Mouse (Mus musculus) heart, postnatal 36 days (tissue): ENCODE data around the gene Nav1. TPM values are rescaled to one million over a fixed set of nuclear protein-coding genes. Genes with fewer than 3 reads are reported as not detected.

Source experiments
- DNase-seq, 2 experiments: peaks; one replicate each; pipeline ENCODE4 v3.0.0; 2021 to 2022
- intact Hi-C: fragments of 180-260 bp; cut with DNase I; formaldehyde crosslinking; loops from one replicate; pipeline ENCODE4 v1.15.1; 2025
- total RNA-seq, 2 experiments: library from RNA; stranded (reverse); gene quantifications; 2 replicates each; pipeline ENCODE4 v1.2.3; 2021

Gene Nav1
- total RNA-seq, 2 experiments from 2014 or later, result 18.6 to 20.8 TPM

DNA sequence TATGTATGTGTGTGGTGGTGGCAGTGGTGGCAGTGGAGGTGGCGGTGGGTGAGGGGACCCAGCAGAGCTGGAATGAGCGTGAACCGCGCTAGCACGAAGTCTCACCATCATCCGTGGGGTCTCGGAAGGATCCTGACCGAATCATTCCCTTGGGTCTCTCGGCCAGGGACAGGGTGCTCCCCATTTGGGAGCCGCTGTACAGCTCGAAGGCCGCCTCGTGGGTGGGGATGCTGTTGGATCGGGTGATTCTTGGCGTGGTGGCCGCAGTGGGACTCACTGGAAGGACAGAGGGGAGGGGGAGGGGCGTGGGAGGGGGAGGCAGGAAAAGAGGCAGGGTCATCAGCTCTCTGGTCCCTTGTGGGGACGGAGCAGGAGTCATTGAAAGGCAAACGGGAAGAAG, 141.4 kb downstream of the Nav1 start:
- no peak for DNase-seq
- intact Hi-C loops, result no loop called here

DNA sequence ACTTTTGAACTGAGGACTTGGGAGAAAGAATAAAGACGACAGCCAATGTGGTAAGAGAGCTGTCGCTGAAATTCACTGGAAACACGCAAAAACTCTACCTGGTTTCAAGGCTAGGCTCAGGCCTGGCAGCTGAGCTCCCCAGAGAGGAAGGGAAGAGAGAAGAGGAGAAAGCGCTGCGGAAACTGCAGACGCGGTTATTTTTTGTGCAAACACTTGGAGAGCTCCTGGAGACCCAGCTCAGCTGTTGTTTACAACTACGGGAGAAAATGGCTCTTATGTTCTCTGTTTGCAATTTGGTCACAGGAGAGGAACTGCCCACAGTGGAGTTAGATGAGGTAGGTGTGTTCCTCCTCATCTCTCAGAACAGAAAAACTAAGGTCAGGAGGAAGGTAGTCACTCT, 144.4 kb downstream of the Nav1 start:
- no peak for DNase-seq
- intact Hi-C loops, result loop anchor here (5.0 kb wide), 1 partner anchor 130 kb away; no protein-coding TSS in a partner anchor

DNA sequence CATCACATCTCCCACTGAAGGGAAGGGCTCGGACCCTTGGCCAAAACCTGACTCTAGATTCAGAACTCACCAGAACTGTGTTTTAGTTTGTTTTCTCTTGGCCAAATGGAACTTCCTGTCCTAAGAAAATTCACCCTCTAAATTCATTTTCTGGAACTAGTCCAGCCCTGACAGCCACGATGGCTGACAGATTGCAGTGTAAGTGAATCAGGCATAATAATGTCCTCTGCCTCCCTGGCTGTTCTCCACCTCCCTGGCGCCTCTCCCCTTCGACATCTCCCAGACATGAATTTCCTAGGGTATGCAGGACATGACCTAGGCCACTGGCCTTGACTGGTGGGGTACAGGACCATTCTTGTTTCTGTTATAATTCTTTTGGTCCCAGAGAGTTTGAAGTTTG, 144.8 kb downstream of the Nav1 start:
- intact Hi-C loops, result loop anchor here (5.0 kb wide), 1 partner anchor 130 kb away; no protein-coding TSS in a partner anchor
- DNase-seq, result peak in 1 of 2 experiments; percentile 53

DNA sequence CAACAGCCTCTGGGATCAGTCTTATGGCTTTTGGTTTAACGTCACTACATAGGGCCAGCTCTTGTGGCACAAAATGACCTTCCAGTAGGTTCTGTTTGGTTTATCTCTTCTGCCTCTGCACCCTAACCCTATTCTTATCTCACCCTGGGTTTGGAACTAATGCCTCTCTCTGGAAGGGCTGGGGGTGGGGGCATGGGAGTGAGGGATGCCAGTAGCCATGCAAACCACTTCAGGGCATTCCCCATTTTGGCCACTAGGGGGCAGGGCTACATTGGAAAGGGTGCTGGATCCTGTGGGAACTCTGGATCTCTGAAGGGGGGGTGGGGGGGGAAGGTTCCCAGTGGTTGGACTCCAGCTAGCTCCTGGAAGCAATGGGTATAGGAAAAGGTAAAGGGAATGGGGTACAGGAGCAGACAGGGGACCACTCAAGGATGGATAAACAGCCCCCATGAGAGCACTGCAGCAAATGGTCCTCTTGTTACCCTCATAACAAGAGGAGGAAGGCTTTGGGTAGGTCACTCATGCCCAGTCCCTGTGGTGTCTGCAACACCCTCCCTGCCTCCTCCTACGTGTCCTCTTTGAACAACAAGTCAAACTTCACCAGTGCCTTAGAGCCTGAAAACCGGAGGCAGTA, 145.9 kb downstream of the Nav1 start:
- peak; percentile 79 to 84 for DNase-seq
- intact Hi-C loops, result loop anchor here (1.0 to 5.0 kb wide), 3 partner anchors 79 to 238 kb away; no protein-coding TSS in a partner anchor

DNA sequence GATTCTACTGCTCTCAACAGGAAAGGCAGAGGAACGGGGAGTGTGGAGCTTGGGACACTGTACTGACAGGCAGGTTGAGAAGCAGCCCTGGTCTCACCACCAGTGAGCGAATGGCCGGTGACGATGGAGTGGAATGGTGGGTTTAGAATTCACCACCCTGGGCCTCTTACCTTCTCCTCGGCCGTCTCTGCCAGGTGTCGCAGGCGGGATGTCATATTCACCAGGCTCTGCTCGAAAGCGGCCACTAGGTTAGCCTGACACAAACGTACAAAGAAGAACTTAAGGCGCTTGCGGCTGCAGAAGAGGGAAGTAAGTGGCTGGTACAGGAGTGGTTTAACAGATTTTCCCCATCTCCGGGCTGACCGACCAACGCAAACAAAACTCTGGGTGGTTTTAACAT, 146.6 kb downstream of the Nav1 start:
- intact Hi-C loops, result loop anchor here (1.0 to 5.0 kb wide), 2 partner anchors 132 to 210 kb away; no protein-coding TSS in a partner anchor
- DNase-seq, result no peak

DNA sequence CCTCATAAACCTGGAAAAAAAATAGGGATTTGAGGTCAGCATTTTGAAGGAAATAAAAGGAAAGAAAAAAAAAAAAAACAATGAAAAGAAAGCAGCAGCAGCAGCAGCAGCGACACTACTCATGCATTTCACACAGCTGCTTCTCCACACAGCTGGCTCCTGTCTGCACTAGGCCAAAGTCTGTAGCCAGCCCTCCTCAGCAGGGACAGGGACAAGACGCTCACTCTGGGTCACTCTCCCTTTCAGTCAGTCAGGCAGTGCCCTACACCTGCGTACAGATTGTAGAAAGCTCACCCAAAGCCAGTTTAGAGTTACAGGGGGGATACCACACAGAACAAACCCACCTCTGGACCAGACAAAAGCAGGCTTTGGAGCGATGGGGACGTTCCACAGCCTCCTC, 149.2 kb downstream of the Nav1 start:
- DNase-seq, result no peak
- intact Hi-C loops, result no loop called here

DNA sequence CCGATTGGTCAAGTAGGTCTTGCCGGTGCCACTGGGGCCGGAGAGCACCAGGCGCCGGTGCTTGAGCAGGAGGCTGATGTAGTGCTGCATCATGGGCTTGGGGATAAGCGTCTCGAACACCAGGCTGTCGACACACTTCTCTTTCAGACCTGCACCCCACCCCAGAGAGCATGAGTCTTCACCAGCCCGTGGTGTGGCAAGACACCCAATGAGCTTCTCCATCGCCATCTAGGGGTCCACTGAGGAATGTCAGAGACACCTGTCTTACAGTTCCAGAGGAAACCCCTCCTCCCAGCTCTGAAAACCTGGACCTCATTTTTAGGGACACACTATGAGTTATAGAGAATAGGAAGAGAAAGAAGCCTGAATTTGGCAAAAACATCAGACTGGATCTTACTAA, 154.8 kb downstream of the Nav1 start:
- intact Hi-C loops, result loop anchor here (5.0 kb wide), 1 partner anchor 275 kb away; no protein-coding TSS in a partner anchor

DNA sequence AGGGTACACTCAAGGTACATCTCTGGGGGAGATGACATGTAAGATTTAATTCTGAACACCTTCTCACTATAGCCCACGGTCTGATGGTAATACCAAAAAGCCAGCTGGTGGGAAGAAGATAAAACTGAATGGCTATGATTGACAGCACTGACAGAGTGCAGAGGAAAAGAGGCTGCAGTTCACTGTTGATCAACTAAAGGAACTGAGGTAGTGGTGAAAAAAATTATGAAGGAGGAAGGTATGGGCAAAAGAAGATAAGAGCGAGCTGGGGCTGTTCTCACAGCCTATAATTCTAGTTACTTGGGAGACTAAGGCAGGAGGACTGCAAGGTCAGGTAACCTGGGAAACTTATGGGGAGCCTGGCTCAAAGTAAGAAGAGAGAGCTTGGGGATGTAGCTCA, 155.7 kb downstream of the Nav1 start:
- intact Hi-C loops, result loop anchor here (5.0 kb wide), 1 partner anchor 274 kb away; no protein-coding TSS in a partner anchor
- DNase-seq, result no peak

More for the DNA sequence above, 154.8 kb downstream of the Nav1 start:
- DNase-seq, result no peak

DNA sequence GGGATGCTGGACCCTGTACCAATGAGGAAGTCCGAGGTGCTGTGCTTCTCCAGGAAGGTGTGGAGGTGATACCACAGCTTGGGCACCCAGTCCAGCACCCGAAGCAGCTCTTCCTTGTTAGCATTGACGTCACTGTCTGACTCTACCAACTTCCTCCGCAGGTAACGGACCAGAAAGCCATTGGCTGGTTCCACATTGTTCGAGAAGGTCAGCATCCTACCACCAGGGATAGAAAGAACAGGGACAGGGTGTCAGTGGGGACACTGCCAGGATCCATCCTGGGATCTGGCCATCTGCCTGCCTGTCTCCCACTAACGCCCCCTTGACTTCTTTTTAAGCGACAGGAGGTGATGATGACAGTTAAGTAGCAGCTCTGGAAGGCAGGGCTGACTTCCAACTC, 157.2 kb downstream of the Nav1 start:
- intact Hi-C loops, result loop anchor here (5.0 kb wide), 1 partner anchor 273 kb away; no protein-coding TSS in a partner anchor
- no peak for DNase-seq

DNA sequence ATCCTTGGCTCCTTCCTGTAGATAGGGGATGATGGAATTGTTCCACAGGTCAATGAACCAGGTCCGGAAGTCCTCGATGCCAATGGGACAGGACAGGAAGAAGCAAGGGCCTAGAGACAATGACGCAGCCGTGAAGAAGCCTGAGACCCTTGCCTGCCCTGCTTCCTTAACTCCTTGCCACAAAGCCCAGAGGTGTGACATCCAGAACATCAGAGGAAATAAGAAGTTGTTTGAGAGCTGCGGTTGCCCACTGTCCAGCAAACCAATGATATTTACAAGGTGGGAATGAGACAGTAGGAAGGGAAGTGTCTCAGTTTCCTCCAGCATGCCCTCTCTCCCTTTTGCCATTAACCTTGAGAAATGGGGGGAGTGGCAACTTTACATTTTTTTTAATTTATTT, 158.2 kb downstream of the Nav1 start:
- DNase-seq, result no peak
- intact Hi-C loops, result no loop called here

DNA sequence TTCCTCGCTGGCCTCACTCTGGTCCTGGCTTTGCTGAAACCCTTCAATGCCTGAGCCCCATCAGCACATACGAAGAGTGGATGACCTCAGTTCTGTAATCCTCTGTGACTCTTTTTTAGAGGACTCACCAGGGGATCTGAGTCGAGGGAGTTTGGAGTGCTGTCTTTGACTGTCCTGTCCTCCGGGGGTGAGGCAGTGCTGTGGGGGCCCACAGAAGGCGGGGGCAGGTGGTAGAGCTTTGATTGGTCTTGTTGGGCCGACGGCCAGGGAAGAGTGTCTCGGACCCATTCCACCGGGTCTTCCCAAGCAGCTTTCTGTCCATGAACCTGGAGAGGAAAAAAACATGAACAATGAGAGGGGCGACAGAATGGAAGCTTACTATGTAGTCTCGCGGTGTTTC, 163.6 kb downstream of the Nav1 start:
- intact Hi-C loops, result no loop called here
- no peak for DNase-seq

DNA sequence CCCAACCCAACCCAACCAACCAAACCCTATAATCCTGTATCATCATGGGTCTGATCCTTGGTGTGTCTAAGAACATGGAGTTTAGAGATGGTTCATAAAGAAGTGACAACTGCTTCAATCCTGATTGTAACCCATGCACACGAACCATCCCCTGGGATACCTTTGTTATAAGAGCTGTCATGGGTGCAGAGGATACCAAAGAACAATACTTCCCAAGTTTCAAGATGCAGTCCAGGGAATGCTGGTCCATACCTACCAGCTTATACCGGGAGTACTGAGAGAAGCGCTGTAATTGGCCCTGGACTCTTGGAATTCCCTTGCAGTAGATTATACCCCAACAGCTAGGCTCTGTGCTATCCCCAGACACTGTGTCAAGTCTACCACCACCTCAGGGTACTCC, 165.2 kb downstream of the Nav1 start:
- intact Hi-C loops, result no loop called here
- no peak for DNase-seq

DNA sequence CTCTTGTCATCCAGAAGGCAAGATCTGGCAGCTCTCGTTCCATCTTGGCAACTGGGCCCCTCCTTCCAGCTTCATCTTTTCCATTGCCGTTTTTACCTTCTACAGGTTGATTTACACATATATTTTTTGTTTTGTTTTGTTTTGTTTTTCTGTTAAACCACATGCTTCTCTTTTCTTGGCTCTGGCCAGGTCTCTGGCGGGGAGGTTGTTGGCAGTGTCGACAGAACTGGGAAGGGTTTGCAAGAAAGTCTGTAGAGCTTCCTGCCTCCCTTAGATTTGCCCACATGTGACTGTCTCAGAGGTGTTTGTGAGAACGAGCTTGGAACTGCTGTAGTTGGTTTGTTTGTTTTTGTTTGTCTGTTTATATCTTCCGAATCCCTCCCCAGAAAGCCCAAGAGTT, 166.1 kb downstream of the Nav1 start:
- intact Hi-C loops, result no loop called here
- DNase-seq, result no peak

DNA sequence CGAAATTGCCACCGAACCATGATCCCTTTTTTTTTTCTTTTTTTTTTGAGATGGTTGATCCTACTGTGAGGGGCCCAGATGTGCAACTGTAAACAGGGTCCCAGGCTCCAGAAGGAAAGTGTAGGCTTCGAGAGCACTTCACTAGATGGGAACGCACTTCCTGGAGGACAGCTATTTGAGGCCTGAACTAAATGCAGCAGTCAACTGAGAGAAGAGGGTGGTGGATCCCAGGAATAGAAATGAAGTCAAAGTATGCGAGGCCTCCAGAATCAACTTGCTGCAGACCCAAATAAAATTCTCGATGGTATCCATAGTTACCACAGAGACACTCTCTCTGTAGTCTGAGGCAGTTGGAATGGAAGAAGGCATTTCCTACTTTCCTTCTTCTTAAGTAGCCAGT, 168.3 kb downstream of the Nav1 start:
- intact Hi-C loops, result no loop called here
- DNase-seq, result no peak

DNA sequence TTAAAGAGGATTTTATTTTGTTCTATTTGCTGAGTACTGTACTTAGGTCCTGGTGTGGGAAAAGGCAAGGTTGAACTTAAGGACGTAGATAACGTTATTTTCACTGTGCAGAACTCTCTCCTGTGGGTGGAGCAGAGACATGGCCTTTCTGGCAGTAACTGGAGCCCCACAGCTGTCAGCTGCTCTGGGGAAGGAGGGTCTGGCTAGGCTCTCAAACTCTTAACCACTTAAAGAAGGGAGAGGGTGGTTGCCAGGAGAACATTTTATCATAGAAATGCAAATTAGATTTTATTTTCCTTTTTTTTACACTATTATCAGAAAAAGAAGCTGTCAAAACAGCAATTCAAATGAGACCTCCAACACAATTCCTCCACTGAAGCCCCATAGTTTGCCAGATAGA, 171.3 kb downstream of the Nav1 start:
- DNase-seq, result peak in 1 of 2 experiments; percentile 28
- intact Hi-C loops, result no loop called here

DNA sequence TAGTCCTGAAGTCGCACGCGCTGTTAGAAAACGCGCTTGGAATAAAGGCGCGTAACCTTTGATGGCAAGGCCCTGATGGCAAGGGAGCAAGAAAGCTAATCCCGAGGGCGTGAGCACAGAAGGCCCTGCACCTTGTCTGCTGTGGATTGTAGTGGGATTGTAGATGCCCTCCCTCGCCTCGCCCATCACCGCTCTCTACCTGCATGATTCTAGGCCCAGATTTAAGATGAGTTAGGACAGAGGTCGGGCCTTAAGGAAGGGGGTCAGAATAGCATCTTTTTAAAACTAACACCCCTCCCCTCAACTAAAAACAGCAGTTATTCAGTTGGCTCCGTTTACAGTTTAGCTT, 176.5 kb downstream of the Nav1 start:
- intact Hi-C loops, result loop anchor here (2.0 to 5.0 kb wide), 2 partner anchors 20 to 38 kb away; no protein-coding TSS in a partner anchor
- DNase-seq, result no peak

DNA sequence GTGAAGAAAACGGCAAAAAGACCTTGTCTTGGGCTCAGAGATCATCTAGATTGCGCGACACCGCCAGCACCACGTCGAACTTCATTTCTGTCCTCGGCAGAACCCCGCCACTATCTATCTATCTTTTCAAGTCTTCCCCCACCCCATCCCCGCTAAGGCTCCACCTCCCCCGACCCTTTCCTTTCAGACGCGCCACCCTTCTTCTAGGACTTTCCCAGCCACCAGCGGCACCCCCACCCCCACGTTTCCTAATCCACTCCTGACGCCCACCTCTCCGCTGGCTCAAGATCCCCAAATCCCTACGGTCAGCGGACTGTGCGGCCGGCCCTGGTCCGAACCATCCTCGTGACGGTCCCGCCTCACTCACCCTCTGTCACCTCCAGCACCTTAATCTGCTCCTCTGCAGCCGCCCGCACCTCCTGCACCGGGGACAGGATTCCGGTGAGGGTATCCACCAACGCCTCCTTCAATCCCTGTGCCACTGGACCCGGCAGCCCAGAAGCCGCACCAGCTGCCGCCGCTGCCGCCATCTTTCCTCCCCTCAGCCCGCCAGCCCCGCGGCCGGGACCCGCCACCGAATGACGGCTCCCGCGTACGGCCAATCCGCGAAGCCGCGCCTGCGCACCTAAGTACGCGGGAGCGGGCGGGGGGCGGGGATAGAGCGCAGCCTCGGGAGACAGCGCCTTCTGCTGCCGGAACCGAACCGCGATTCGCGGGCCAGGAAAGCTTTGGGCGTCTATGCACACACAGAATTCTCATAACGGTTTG, 177.0 kb downstream of the Nav1 start, which contains the start of gene Ipo9:
Gene Ipo9 (minus strand): TSS at position 599 of the 768 bp plus-strand sequence.
- intact Hi-C loops, result loop anchor here (2.0 to 5.0 kb wide), 2 partner anchors 19 to 38 kb away; no protein-coding TSS in a partner anchor
- peak; percentile 92 to 94 for DNase-seq

DNA sequence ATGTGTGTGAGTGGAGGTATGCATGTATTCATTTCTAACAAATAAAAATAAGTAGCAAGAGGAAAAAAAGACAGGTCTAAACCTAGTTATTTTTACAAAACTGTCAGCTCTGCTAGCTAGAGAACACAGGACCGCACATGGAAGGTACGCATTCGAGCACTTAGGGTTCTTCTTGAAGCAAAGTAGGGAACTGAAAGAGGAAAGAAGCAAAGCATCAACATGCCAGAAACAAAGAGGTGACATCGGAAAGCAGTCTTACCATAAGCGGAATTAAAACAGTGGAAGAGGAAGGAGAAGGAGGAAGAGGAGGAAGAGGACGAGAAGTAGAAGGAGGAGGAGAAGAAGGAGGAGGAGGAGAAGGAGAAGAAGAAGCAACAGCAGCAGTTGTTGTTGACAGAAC, 179.7 kb downstream of the Nav1 start:
- DNase-seq, result no peak
- intact Hi-C loops, result no loop called here

DNA sequence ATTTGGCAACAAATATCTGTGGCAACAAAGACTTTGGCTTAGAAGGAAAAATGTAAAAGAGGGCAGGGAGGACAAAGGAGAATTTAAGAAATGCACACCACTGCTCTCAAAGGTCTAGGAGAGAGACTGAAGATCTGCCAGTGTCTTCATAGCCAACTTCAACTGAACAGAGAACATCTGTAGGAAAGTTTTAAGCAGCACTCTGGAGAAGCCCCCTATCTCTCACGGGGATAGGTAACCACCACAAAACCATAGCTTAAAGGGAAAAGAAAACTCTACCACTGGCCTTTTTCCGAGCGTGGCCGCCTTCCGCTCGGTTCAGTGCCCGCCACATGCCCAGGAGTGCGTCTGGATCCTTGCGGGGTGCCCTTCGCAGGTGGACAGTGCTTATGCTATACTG, 180.4 kb downstream of the Nav1 start:
- DNase-seq, result no peak
- intact Hi-C loops, result no loop called here

DNA sequence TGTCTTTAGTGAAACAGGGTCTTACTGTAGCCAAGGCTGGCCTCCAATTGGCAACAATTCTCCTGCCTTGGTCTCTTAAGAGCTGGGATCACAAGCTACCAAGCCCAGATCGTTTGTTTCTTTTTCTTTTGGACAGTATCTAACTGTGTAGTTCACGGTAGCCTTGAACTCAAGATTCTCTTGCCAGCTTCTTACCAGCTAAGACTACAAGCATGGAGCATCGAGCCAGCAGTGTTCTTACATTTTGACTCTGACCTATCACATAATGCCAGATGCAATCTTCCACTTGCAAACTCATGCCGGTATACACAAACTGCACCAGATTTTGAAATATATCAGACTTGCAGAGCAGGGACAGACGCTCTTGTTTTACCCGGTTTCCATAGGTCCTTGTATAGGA, 184.3 kb downstream of the Nav1 start:
- no peak for DNase-seq
- intact Hi-C loops, result no loop called here

DNA sequence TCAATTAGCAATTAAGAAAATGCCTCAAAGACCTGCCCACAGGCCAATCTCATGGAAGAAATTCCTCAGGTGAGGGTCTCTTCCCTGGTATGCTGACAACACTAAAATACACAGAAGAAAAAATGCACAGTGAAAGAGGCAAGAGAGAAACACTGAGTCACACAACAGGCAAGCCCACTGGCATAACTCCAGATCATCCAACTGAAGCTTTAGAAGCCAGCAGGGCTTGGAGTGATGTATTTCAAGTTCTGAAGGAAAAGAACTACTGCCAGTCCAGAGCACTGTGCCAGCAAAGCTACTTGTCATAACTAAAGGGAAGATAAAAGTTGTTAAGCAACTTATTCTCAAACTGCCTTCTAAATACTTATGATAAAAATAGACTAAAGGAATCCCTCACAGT, 193.1 kb downstream of the Nav1 start:
- peak; percentile 18 to 35 for DNase-seq
- intact Hi-C loops, result no loop called here

DNA sequence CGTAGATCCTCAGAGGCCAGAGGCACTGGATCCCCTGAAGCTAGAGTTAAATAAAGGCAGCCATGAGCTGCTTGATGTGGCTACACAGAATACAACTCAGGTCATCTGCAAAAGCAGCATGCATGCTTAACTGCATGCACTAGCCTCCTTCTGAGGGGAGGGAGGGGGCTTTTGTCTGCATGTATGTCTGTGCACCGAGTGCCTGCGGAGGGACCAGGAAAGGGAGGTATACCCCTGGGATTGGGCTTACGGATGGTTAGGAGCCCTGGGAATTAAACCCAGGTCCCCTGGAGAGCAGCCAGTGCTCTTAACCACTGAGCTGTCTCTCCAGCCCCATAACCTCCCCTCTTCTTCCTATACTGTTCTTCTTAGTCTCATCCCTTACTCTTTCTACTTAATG, 195.0 kb downstream of the Nav1 start:
- no peak for DNase-seq
- intact Hi-C loops, result no loop called here
